Mouse (Mus musculus): Measurements from ENCODE around the gene Kxd1. TPM values are rescaled to one million over a fixed set of nuclear protein-coding genes. Genes with fewer than 3 reads are reported as not detected.

Gene Kxd1
- polyA plus RNA-seq, 1 experiment from 2014 or later: 46.7 TPM

- peaks cover 95% of the 10 kb centered on the region for H3K27me3 ChIP-seq
- peak within 1 kb of the TSS; percentile 77 for H3K9ac ChIP-seq
- H3K4me3 ChIP-seq: peak within 1 kb of the TSS; percentile 49
- H3K27ac ChIP-seq (replicated peaks): no peak within 1 kb of the TSS
- WGBS: 3% methylated on average over 33 of the region's 33 CpGs
- H3K4me1 ChIP-seq (replicated peaks): peaks cover 49% of the 10 kb centered on the region
- H3K9me3 ChIP-seq: no peaks in the 10 kb centered on the region
- peak; percentile 70 for ATAC-seq (ENCODE audit: low read depth)
- 0 out of 2 replicates have a peak, but pooled peaks cover 2% of the 10 kb centered on the region for H3K36me3 ChIP-seq
- H3K4me2 ChIP-seq: peak within 1 kb of the TSS; percentile 62
These were observed 40.7 kb downstream of the Kxd1 start, which contains the start of gene Tmem59l for GRCm38 (mm10) chr8:70486941-70487520. Tmem59l (minus strand) TSS chr8:70487358.

GRCm38 (mm10) chr8:70486191-70486681, 41.5 kb downstream of the Kxd1 start:
- H3K4me1 ChIP-seq (replicated peaks): peaks cover 45% of the 10 kb centered on the region
- H3K27ac ChIP-seq (replicated peaks): no peak overlapping the region
- H3K36me3 ChIP-seq: 0 out of 2 replicates have a peak, but pooled peaks cover 2% of the 10 kb centered on the region
- H3K4me3 ChIP-seq: peak overlapping the region; percentile 49
- peak overlapping the region; percentile 77 for H3K9ac ChIP-seq
- H3K9me3 ChIP-seq: no peaks in the 10 kb centered on the region
- peaks cover 93% of the 10 kb centered on the region for H3K27me3 ChIP-seq
- 0 out of 2 replicates have a peak, but pooled peaks have one; percentile 12 for ATAC-seq (ENCODE audit: low read depth)
- peak overlapping the region; percentile 62 for H3K4me2 ChIP-seq
- 61% methylated on average over 7 of the region's 7 CpGs for WGBS

- H3K9me3 ChIP-seq: no peaks in the 10 kb centered on the region
- H3K36me3 ChIP-seq: 0 out of 2 replicates have a peak, but pooled peaks cover 2% of the 10 kb centered on the region
- 49% methylated on average over 2 of the region's 2 CpGs for WGBS
- no peak overlapping the region for H3K27ac ChIP-seq (replicated peaks)
- peaks cover 17% of the 10 kb centered on the region for H3K4me1 ChIP-seq (replicated peaks)
- no peak for ATAC-seq (ENCODE audit: low read depth)
- H3K4me3 ChIP-seq: no peak overlapping the region
- H3K27me3 ChIP-seq: peaks cover 89% of the 10 kb centered on the region
- no peak overlapping the region for H3K4me2 ChIP-seq
- no peak overlapping the region for H3K9ac ChIP-seq
These were observed 44.8 kb downstream of the Kxd1 start for GRCm38 (mm10) chr8:70482943-70483342.

- no peak overlapping the region for H3K27ac ChIP-seq (replicated peaks)
- ATAC-seq (ENCODE audit: low read depth): no peak
- no peak overlapping the region for H3K9ac ChIP-seq
- peaks cover 11% of the 10 kb centered on the region for H3K4me1 ChIP-seq (replicated peaks)
- H3K4me3 ChIP-seq: no peak overlapping the region
- no peak overlapping the region for H3K4me2 ChIP-seq
- 90% methylated on average over 3 of the region's 3 CpGs for WGBS
- no peaks in the 10 kb centered on the region for H3K9me3 ChIP-seq
- H3K36me3 ChIP-seq: 0 out of 2 replicates have a peak, but pooled peaks cover 2% of the 10 kb centered on the region
- peaks cover 90% of the 10 kb centered on the region for H3K27me3 ChIP-seq
These were observed 45.8 kb downstream of the Kxd1 start for GRCm38 (mm10) chr8:70481908-70482307.

GRCm38 (mm10) chr8:70477269-70477982, 50.3 kb downstream of the Kxd1 start:
- H3K27me3 ChIP-seq: peaks cover 45% of the 10 kb centered on the region
- peak; percentile 42 for ATAC-seq (ENCODE audit: low read depth)
- H3K4me3 ChIP-seq: peak overlapping the region; percentile 74
- H3K4me2 ChIP-seq: peak overlapping the region; percentile 71
- WGBS: 2% methylated on average over 21 of the region's 21 CpGs
- H3K9me3 ChIP-seq: no peaks in the 10 kb centered on the region
- no peak overlapping the region for H3K27ac ChIP-seq (replicated peaks)
- no peak overlapping the region for H3K9ac ChIP-seq
- H3K4me1 ChIP-seq (replicated peaks): peaks cover 11% of the 10 kb centered on the region
- 0 out of 2 replicates have a peak, but pooled peaks cover 2% of the 10 kb centered on the region for H3K36me3 ChIP-seq

GRCm38 (mm10) chr8:70476333-70477268, 51.2 kb downstream of the Kxd1 start, which contains the start of gene Klhl26:
Klhl26 (minus strand) TSS chr8:70476968.
- Histone ChIP-seq H3K27me3 (peaks cover 38% of the 10 kb centered on the region), H3K4me1 (replicated peaks) (peaks cover 11% of the 10 kb centered on the region), H3K27ac (replicated peaks) (peak within 1 kb of the TSS; percentile 47), H3K4me3 (peak within 1 kb of the TSS; percentile 74), H3K9me3 (no peaks in the 10 kb centered on the region), H3K4me2 (peak within 1 kb of the TSS; percentile 71), H3K9ac (peak within 1 kb of the TSS; percentile 84), H3K36me3 (no peaks in the 10 kb centered on the region)
- WGBS: under 1% methylated on average over 53 of the region's 53 CpGs
- peak; percentile 90 for ATAC-seq (ENCODE audit: low read depth)

GRCm38 (mm10) chr8:70471856-70472255, 55.9 kb downstream of the Kxd1 start:
- H3K4me3 ChIP-seq: no peak overlapping the region
- H3K36me3 ChIP-seq: no peaks in the 10 kb centered on the region
- no peak overlapping the region for H3K9ac ChIP-seq
- no peak overlapping the region for H3K27ac ChIP-seq (replicated peaks)
- peaks cover 30% of the 10 kb centered on the region for H3K4me1 ChIP-seq (replicated peaks)
- 99% methylated on average over 7 of the region's 7 CpGs for WGBS
- no peaks in the 10 kb centered on the region for H3K9me3 ChIP-seq
- H3K4me2 ChIP-seq: no peak overlapping the region
- no peaks in the 10 kb centered on the region for H3K27me3 ChIP-seq
- no peak for ATAC-seq (ENCODE audit: low read depth)

- no peaks in the 10 kb centered on the region for H3K27me3 ChIP-seq
- H3K27ac ChIP-seq (replicated peaks): no peak overlapping the region
- no peak overlapping the region for H3K4me3 ChIP-seq
- H3K9ac ChIP-seq: no peak overlapping the region
- no peaks in the 10 kb centered on the region for H3K9me3 ChIP-seq
- WGBS: 59% methylated on average over 2 of the region's 2 CpGs
- 0 out of 2 replicates have a peak, but pooled peaks cover 7% of the 10 kb centered on the region for H3K36me3 ChIP-seq
- H3K4me1 ChIP-seq (replicated peaks): peaks cover 19% of the 10 kb centered on the region
- peak; percentile 33; the same call in 1 of the 2 replicates for ATAC-seq (ENCODE audit: low read depth)
- no peak overlapping the region for H3K4me2 ChIP-seq
These were observed 57.8 kb downstream of the Kxd1 start for GRCm38 (mm10) chr8:70469938-70470337.

- peak; percentile 29 for ATAC-seq (ENCODE audit: low read depth)
- Histone ChIP-seq H3K36me3 (0 out of 2 replicates have a peak, but pooled peaks cover 7% of the 10 kb centered on the region), H3K4me1 (replicated peaks) (peaks cover 19% of the 10 kb centered on the region), H3K9ac (no peak overlapping the region), H3K4me2 (no peak overlapping the region), H3K27me3 (no peaks in the 10 kb centered on the region), H3K4me3 (no peak overlapping the region), H3K9me3 (no peaks in the 10 kb centered on the region), H3K27ac (replicated peaks) (peak overlapping the region; percentile 30; the same call in 1 of the 2 replicates)
- WGBS: 48% methylated on average over 10 of the region's 10 CpGs
These were observed 58.4 kb downstream of the Kxd1 start for GRCm38 (mm10) chr8:70469295-70469916.

GRCm38 (mm10) chr8:70468733-70469132, 59.0 kb downstream of the Kxd1 start:
- Histone ChIP-seq H3K9me3 (no peaks in the 10 kb centered on the region), H3K4me1 (replicated peaks) (peaks cover 20% of the 10 kb centered on the region), H3K36me3 (0 out of 2 replicates have a peak, but pooled peaks cover 7% of the 10 kb centered on the region), H3K9ac (no peak overlapping the region), H3K4me2 (no peak overlapping the region), H3K4me3 (no peak overlapping the region), H3K27me3 (no peaks in the 10 kb centered on the region), H3K27ac (replicated peaks) (no peak overlapping the region)
- ATAC-seq (ENCODE audit: low read depth): no peak
- 91% methylated on average over 4 of the region's 4 CpGs for WGBS

- Histone ChIP-seq H3K9me3 (no peaks in the 10 kb centered on the region), H3K4me3 (no peak overlapping the region), H3K27me3 (no peaks in the 10 kb centered on the region), H3K36me3 (0 out of 2 replicates have a peak, but pooled peaks cover 7% of the 10 kb centered on the region), H3K9ac (no peak overlapping the region), H3K27ac (replicated peaks) (no peak overlapping the region), H3K4me2 (no peak overlapping the region), H3K4me1 (replicated peaks) (peaks cover 26% of the 10 kb centered on the region)
- WGBS: 64% methylated on average over 1 of the region's 1 CpGs
- no peak for ATAC-seq (ENCODE audit: low read depth)
These were observed 59.8 kb downstream of the Kxd1 start for GRCm38 (mm10) chr8:70467907-70468306.
